Mouse (Mus musculus) midbrain, embryonic 13.5 days (tissue): ENCODE measurements around the gene Tada1. TPM values are rescaled to one million over a fixed set of nuclear protein-coding genes. Genes with fewer than 3 reads are reported as not detected.
A peak's percentile ranks its signal among the peaks of the same experiment; 100 is the strongest.

ENCODE experiments used
- ATAC-seq: fragments of 200-750 bp; cut with Nextera tagmentation; 2 replicates; pipeline ENCODE4 v1.8.0; 2017; ENCODE audit warnings: mild to moderate bottlenecking, moderate TSS enrichment, moderate library complexity
- H3K27ac ChIP-seq: fragments of 300-500 bp; sonication (generic); 2 replicates; pipeline ENCODE4 v1.5.1; 2015; ENCODE audit warnings: inconsistent platforms, mild to moderate bottlenecking, moderate library complexity
- H3K27me3 ChIP-seq: fragments of 300-500 bp; sonication (generic); 2 replicates; pipeline ENCODE4 v1.6.1; 2015; ENCODE audit warnings: mild to moderate bottlenecking, inconsistent platforms
- H3K36me3 ChIP-seq: fragments of 300-500 bp; sonication (generic); 2 replicates; pipeline ENCODE4 v1.6.1; 2015; ENCODE audit warnings: mild to moderate bottlenecking, inconsistent platforms
- H3K4me1 ChIP-seq: fragments of 300-500 bp; sonication (generic); replicated peaks from 2 replicates; pipeline ENCODE4 v1.6.1; 2015; ENCODE audit warnings: inconsistent platforms
- H3K4me2 ChIP-seq: fragments of 300-500 bp; sonication (generic); replicated peaks from 2 replicates; pipeline ENCODE4 v1.6.1; 2015; ENCODE audit warnings: moderate library complexity, mild to moderate bottlenecking, inconsistent platforms
- H3K4me3 ChIP-seq: fragments of 300-500 bp; sonication (generic); replicated peaks from 2 replicates; pipeline ENCODE4 v1.5.1; 2015; ENCODE audit warnings: mild to moderate bottlenecking, inconsistent platforms
- H3K9ac ChIP-seq: fragments of 300-500 bp; sonication (generic); replicated peaks from 2 replicates; pipeline ENCODE4 v1.6.1; 2015; ENCODE audit warnings: mild to moderate bottlenecking, inconsistent platforms
- H3K9me3 ChIP-seq: fragments of 300-500 bp; sonication (generic); 2 replicates; pipeline ENCODE4 v1.6.1; 2016; ENCODE audit warnings: mild to moderate bottlenecking, inconsistent platforms
- WGBS: fragments of 180-500 bp; shearing (Covaris S2); methylation state at CpG from one replicate; pipeline ENCODE4 v1.1.7; 2015; 5-methylcytosine and 5-hydroxymethylcytosine counted together
- polyA plus RNA-seq: library from polyadenylated mRNA; unstranded; fragments of >200 nt; fragmentation: Nextera tagmentation; extraction: Ambion mirVana; gene quantifications from 2 replicates; pipeline ENCODE4 v1.2.1, GENCODE M21; 2015

Tada1 gene
- 79.8 and 83.0 TPM in 2 replicates for polyA plus RNA-seq

- WGBS: under 1% methylated on average over 79 of the region's 81 CpGs
- H3K27ac ChIP-seq: peak within 1 kb of the TSS; percentile 89
- ATAC-seq: peak; percentile 96
- peak within 1 kb of the TSS; percentile 97 for H3K9ac ChIP-seq
- H3K4me1 ChIP-seq: peaks cover 24% of the 10 kb centered on the region
- no peaks in the 10 kb centered on the region for H3K27me3 ChIP-seq
- no peaks in the 10 kb centered on the region for H3K9me3 ChIP-seq
- peak within 1 kb of the TSS; percentile 59 for H3K4me2 ChIP-seq
- H3K36me3 ChIP-seq: peaks cover 20% of the 10 kb centered on the region
- H3K4me3 ChIP-seq: peak within 1 kb of the TSS; percentile 92
These were observed at the start of gene Tada1 for GRCm38 (mm10) chr1:166379013-166379629. Gene Tada1, plus strand, starts transcription at chr1:166379097.

- Histone ChIP-seq H3K36me3 (no peaks in the 10 kb centered on the region), H3K9ac (no peak overlapping the region), H3K4me2 (no peak overlapping the region), H3K27ac (no peak overlapping the region), H3K4me3 (no peak overlapping the region), H3K4me1 (no peaks in the 10 kb centered on the region), H3K9me3 (no peaks in the 10 kb centered on the region), H3K27me3 (no peaks in the 10 kb centered on the region)
- 48% methylated on average over 3 of the region's 3 CpGs for WGBS
- ATAC-seq: no peak
These were observed 48.1 kb upstream of the Tada1 start for GRCm38 (mm10) chr1:166330752-166331151.

- no peaks in the 10 kb centered on the region for H3K27me3 ChIP-seq
- peaks cover 6% of the 10 kb centered on the region for H3K4me1 ChIP-seq
- no peak overlapping the region for H3K4me3 ChIP-seq
- H3K4me2 ChIP-seq: no peak overlapping the region
- no peaks in the 10 kb centered on the region for H3K9me3 ChIP-seq
- H3K9ac ChIP-seq: no peak overlapping the region
- no peaks in the 10 kb centered on the region for H3K36me3 ChIP-seq
- ATAC-seq: no peak
- WGBS: 90% methylated on average over 6 of the region's 6 CpGs
- no peak overlapping the region for H3K27ac ChIP-seq
These were observed 39.8 kb upstream of the Tada1 start for GRCm38 (mm10) chr1:166339110-166339509.

- no peaks in the 10 kb centered on the region for H3K36me3 ChIP-seq
- ATAC-seq: no peak
- no peak overlapping the region for H3K9ac ChIP-seq
- peaks cover 14% of the 10 kb centered on the region for H3K4me1 ChIP-seq
- no peak overlapping the region for H3K4me3 ChIP-seq
- no peaks in the 10 kb centered on the region for H3K9me3 ChIP-seq
- H3K27ac ChIP-seq: no peak overlapping the region
- H3K4me2 ChIP-seq: no peak overlapping the region
- WGBS: 66% methylated on average over 2 of the region's 2 CpGs
- peaks cover 2% of the 10 kb centered on the region; the same call in 1 of the 2 replicates for H3K27me3 ChIP-seq
These were observed 36.8 kb upstream of the Tada1 start for GRCm38 (mm10) chr1:166342060-166342459.

GRCm38 (mm10) chr1:166342539-166342938 lies 36.4 kb upstream of the Tada1 start:
- H3K4me2 ChIP-seq: no peak overlapping the region
- peaks cover 3% of the 10 kb centered on the region; the same call in 1 of the 2 replicates for H3K27me3 ChIP-seq
- no peak overlapping the region for H3K4me3 ChIP-seq
- no peak overlapping the region for H3K27ac ChIP-seq
- H3K9me3 ChIP-seq: no peaks in the 10 kb centered on the region
- H3K4me1 ChIP-seq: peaks cover 14% of the 10 kb centered on the region
- no peak for ATAC-seq
- 92% methylated on average over 1 of the region's 1 CpGs for WGBS
- no peak overlapping the region for H3K9ac ChIP-seq
- H3K36me3 ChIP-seq: no peaks in the 10 kb centered on the region

- Histone ChIP-seq H3K27ac (no peak overlapping the region), H3K4me1 (peaks cover 14% of the 10 kb centered on the region), H3K4me3 (no peak overlapping the region), H3K9me3 (no peaks in the 10 kb centered on the region), H3K9ac (no peak overlapping the region), H3K36me3 (no peaks in the 10 kb centered on the region), H3K27me3 (peaks cover 3% of the 10 kb centered on the region; the same call in 1 of the 2 replicates), H3K4me2 (no peak overlapping the region)
- 48% methylated on average over 5 of the region's 5 CpGs for WGBS
- ATAC-seq: no peak
These were observed 35.3 kb upstream of the Tada1 start for GRCm38 (mm10) chr1:166343586-166343985.

GRCm38 (mm10) chr1:166344300-166345077 lies 34.4 kb upstream of the Tada1 start:
- H3K4me2 ChIP-seq: no peak overlapping the region
- H3K9ac ChIP-seq: no peak overlapping the region
- H3K4me3 ChIP-seq: no peak overlapping the region
- H3K4me1 ChIP-seq: peaks cover 14% of the 10 kb centered on the region
- WGBS: 37% methylated on average over 8 of the region's 8 CpGs
- H3K27me3 ChIP-seq: peaks cover 3% of the 10 kb centered on the region; the same call in 1 of the 2 replicates
- peak; percentile 71; the same call in 1 of the 2 replicates for ATAC-seq
- no peaks in the 10 kb centered on the region for H3K9me3 ChIP-seq
- H3K36me3 ChIP-seq: no peaks in the 10 kb centered on the region
- H3K27ac ChIP-seq: 0 out of 2 replicates have a peak overlapping the region, but pooled peaks have one; percentile 1

- Histone ChIP-seq H3K4me2 (no peak overlapping the region), H3K36me3 (no peaks in the 10 kb centered on the region), H3K4me3 (no peak overlapping the region), H3K9ac (no peak overlapping the region), H3K4me1 (peaks cover 14% of the 10 kb centered on the region), H3K27me3 (peaks cover 3% of the 10 kb centered on the region; the same call in 1 of the 2 replicates), H3K9me3 (no peaks in the 10 kb centered on the region), H3K27ac (no peak overlapping the region)
- WGBS: 95% methylated on average over 6 of the region's 6 CpGs
- no peak for ATAC-seq
These were observed 33.3 kb upstream of the Tada1 start for GRCm38 (mm10) chr1:166345602-166346001.

- WGBS: 76% methylated on average over 3 of the region's 3 CpGs
- Histone ChIP-seq H3K4me1 (peaks cover 14% of the 10 kb centered on the region), H3K36me3 (no peaks in the 10 kb centered on the region), H3K27ac (no peak overlapping the region), H3K4me3 (no peak overlapping the region), H3K4me2 (no peak overlapping the region), H3K9ac (no peak overlapping the region), H3K9me3 (no peaks in the 10 kb centered on the region), H3K27me3 (peaks cover 3% of the 10 kb centered on the region; the same call in 1 of the 2 replicates)
- ATAC-seq: no peak
These were observed 32.0 kb upstream of the Tada1 start for GRCm38 (mm10) chr1:166346906-166347305.

- Histone ChIP-seq H3K4me2 (no peak overlapping the region), H3K27ac (no peak overlapping the region), H3K9me3 (no peaks in the 10 kb centered on the region), H3K9ac (no peak overlapping the region), H3K36me3 (no peaks in the 10 kb centered on the region), H3K4me3 (no peak overlapping the region), H3K27me3 (peaks cover 3% of the 10 kb centered on the region; the same call in 1 of the 2 replicates), H3K4me1 (peaks cover 5% of the 10 kb centered on the region)
- no peak for ATAC-seq
- 84% methylated on average over 3 of the region's 3 CpGs for WGBS
These were observed 29.6 kb upstream of the Tada1 start for GRCm38 (mm10) chr1:166349341-166349740.

- Histone ChIP-seq H3K27me3 (peaks cover 3% of the 10 kb centered on the region; the same call in 1 of the 2 replicates), H3K4me3 (no peak overlapping the region), H3K27ac (no peak overlapping the region), H3K9me3 (no peaks in the 10 kb centered on the region), H3K4me1 (peaks cover 1% of the 10 kb centered on the region), H3K4me2 (no peak overlapping the region), H3K9ac (no peak overlapping the region), H3K36me3 (no peaks in the 10 kb centered on the region)
- ATAC-seq: no peak
- WGBS: 91% methylated on average over 11 of the region's 11 CpGs
These were observed 29.1 kb upstream of the Tada1 start for GRCm38 (mm10) chr1:166349751-166350150.

- no peaks in the 10 kb centered on the region for H3K4me1 ChIP-seq
- no peaks in the 10 kb centered on the region for H3K27me3 ChIP-seq
- H3K36me3 ChIP-seq: no peaks in the 10 kb centered on the region
- no peaks in the 10 kb centered on the region for H3K9me3 ChIP-seq
- WGBS: 25% methylated on average over 14 of the region's 14 CpGs
- no peak overlapping the region for H3K4me3 ChIP-seq
- no peak overlapping the region for H3K4me2 ChIP-seq
- no peak overlapping the region for H3K27ac ChIP-seq
- peak; percentile 92 for ATAC-seq
- no peak overlapping the region for H3K9ac ChIP-seq
These were observed 18.6 kb upstream of the Tada1 start for GRCm38 (mm10) chr1:166360157-166360855.
